Mouse (Mus musculus) gastrocnemius, postnatal 14 days (tissue): ENCODE results near the gene Ano6. TPM values are rescaled to one million over a fixed set of nuclear protein-coding genes. Genes with fewer than 3 reads are reported as not detected.

Source experiments
- DNase-seq: peaks from one replicate; pipeline ENCODE4 v3.0.0; 2021; ENCODE audit warnings: mixed read lengths
- intact Hi-C: fragments of 180-260 bp; cut with DNase I; formaldehyde crosslinking; loops from one replicate; pipeline ENCODE4 v1.15.1; 2025; ENCODE audit warnings: low total_unique reads
- total RNA-seq, 2 experiments: library from RNA; stranded (reverse); gene quantifications; 2 replicates each; pipeline ENCODE4 v1.2.3; 2021

The Ano6 gene
- total RNA-seq, 2 experiments from 2014 or later = 41.5 to 51.9 TPM

DNA sequence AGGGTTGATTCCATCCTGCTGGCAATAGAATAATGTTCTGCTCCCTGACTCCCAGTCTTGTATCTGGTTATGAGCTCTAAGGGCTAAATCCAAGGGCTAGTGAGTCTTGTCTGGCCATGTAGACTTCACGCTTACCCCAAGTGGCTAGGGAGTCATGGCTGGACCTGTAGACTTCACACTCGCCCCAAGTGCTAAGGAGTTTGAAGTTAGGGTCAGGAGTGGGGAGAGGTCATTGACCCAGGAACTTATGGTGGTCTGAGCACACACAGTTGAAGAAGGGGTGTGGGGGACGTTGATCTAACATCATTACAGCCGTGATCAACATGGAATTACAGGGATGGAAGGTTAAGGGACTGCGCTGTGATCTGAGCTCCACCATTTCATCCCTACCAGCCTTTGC lies 79.0 kb downstream of the Ano6 start:
- intact Hi-C loops = no loop called here

GRCm38 (mm10) chr15:95871631-95872030 lies 81.0 kb downstream of the Ano6 start:
- DNase-seq = no peak
- intact Hi-C loops = no loop called here

More for the DNA sequence above, 79.0 kb downstream of the Ano6 start:
- DNase-seq = no peak

GRCm38 (mm10) chr15:95872447-95872846 lies 81.8 kb downstream of the Ano6 start:
- intact Hi-C loops = no loop called here
- DNase-seq = no peak

GRCm38 (mm10) chr15:95873276-95873675 lies 82.6 kb downstream of the Ano6 start:
- intact Hi-C loops = no loop called here

GRCm38 (mm10) chr15:95874216-95874615 lies 83.6 kb downstream of the Ano6 start:
- intact Hi-C loops = no loop called here
- no peak for DNase-seq

More at GRCm38 (mm10) chr15:95873276-95873675, 82.6 kb downstream of the Ano6 start:
- DNase-seq = no peak

DNA sequence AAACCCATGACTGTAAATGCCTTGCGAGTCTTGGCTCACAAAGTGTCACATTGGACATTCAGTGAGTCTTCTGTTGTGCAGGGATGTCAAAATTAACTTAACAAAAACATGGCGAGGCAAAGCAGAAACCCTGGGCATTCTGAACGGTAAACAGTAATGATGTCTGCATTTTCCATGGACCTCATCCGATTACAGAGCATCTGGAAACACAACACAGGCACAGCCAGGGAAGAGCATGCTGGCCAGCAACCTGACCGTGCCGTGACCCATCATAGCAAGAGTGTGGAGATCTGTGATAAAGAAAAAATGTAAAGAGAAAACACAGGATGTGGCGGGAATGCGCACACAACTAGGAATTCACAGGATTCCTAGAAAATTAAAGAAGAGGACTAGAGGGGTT lies 84.1 kb downstream of the Ano6 start:
- intact Hi-C loops = no loop called here
- no peak for DNase-seq

DNA sequence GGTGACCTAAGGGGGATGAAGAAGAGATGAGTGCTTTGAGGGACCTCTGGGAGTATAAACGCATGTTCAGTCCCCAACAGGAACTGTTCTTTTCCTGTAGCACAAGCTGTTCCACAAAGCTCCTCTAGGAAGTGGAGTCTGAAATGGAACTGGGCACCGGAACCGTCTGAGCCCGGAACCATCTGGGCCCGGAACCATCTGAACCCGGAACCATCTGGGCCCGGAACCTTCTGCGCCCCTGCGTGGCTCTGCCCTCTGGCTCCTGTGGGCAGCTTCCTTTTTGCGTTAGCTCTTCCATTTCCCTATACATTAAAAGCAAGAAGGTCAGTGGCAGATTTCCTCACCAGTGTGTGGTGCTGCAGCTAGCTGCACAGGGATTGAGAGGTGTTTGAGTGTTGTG lies 85.3 kb downstream of the Ano6 start:
- DNase-seq = no peak
- intact Hi-C loops = no loop called here

DNA sequence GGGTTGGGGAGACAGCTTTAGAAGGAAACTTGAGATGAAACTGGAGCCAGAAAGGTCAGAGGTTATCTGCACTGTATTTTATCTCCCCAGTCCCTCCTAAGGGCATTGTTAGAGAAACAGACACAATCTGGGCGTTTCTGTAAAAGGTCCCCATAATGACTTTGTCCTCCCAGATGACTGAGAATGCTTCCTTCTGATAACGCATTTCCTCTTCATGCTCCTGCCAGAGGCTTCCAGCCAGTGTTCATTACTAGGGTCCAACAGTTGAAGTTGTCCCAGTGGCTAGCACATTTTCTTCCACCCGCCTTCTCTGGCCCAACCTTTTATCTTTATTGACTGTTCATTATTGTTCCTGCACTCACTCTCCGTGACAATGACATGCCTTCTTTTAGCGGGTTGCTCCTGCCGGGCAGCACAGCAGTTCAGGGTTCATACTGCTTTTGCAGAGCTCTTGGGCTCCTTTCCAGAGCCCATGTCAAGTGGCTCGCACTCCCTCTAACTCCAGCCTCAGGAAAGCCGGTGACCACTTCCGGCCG lies 90.0 kb downstream of the Ano6 start:
- no peak for DNase-seq
- intact Hi-C loops = no loop called here

GRCm38 (mm10) chr15:95882436-95882835 lies 91.8 kb downstream of the Ano6 start:
- intact Hi-C loops = no loop called here
- DNase-seq = no peak

- intact Hi-C loops = no loop called here
- no peak for DNase-seq
Observed at GRCm38 (mm10) chr15:95883559-95883958, 92.9 kb downstream of the Ano6 start.

DNA sequence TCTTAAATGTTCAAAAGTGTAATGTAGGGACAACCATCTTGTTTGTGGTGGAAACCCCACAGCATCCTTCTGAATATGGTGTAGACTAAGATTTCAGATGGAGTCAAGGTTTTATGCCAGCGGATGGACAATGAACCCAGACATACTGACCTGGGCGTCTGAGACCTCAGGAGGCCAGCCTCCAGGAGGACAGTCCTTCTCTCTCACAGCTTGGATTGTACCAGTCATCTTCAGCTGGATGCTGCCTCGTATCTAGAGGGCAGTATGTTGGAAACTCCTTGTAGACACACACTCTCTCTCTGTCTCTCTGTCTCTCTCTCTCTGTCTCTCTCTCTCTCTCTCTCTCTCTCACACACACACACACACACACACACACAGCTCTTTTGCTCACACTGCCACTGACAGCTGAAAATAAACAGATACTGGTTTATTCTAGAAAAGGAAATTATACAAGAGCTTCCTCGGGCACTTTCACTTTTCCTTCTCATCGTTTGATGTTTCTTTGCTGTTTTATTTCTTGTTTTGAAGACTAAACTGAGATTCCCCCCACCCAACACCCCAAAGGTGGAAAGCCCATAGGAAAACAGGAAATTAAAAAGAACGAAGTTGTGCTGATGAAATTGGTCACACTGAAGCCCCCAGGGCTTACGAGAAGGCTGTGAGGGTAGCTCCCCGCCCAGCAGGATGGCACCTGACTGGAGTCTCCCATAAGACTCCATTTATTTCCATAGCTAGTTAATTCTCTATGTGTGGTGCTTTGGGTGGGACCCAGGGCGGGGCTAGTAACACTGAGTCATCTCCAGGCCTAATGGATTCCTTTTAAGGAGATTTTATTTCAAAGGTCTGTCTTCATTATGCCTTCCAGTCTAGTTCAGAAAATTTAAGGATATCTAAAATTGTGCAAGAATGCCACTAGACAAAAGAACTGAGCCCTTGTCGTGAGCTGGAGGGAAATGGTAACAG lies 94.3 kb downstream of the Ano6 start:
- no peak for DNase-seq
- intact Hi-C loops = no loop called here

GRCm38 (mm10) chr15:95885953-95886820 lies 95.5 kb downstream of the Ano6 start:
- intact Hi-C loops = no loop called here

DNA sequence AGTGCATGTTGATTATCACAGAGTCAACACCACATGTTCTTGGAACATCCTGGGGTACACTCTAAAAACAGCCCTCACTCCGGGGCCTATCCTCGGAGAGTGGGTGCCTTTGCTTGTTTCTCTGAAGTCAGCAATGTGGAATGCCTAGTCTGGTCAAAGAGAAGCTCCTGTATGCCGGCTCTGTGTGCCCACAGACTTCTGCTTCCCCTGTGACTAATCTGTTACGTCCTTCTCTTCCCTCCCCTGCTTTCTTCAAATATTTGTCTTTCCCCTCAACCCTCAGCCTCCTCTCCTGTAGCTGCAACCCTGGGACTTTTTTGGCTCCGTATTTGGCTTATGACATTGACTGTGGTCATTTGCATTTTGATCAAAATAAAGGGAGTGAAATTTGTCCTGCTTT lies 96.7 kb downstream of the Ano6 start:
- intact Hi-C loops = no loop called here
- no peak for DNase-seq

More at GRCm38 (mm10) chr15:95885953-95886820, 95.5 kb downstream of the Ano6 start:
- no peak for DNase-seq

DNA sequence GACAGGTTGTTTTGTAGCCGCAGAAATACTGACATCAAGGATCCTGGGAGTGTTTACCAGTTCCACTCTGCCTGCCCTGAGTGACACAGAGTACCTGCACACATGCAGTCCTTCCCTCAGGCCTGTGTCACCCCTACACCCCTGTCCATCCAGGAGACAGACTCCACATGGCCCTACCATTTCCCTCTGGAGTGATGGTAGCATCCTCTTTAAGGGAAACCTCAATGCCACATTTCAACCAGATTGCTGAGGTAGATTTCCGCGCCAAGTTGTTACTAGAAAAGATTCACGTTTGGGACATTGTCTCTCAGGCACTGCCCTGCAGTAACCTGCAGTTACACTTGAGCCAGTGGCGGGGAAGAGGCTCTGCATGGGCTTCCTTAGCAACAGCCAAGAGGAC lies 97.9 kb downstream of the Ano6 start:
- no peak for DNase-seq
- intact Hi-C loops = no loop called here

DNA sequence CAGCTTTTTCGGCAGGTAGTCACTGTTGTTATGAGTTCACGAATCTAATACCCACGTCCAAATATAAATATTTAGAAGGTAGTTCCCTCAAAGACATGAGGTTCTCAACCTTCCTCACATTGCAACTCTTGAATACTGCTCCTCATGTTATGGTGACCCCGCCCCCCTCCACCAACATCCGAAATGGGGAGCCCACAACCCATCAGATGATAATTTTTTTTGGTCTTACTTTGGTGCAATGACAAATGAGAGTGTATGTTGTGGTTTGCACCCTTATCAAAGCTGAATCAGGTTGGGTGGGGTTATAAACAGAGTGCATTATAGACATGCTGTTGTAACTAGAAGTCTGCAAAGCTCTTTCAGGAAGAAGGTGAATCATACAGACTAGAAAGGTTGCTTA lies 99.7 kb downstream of the Ano6 start:
- DNase-seq = no peak
- intact Hi-C loops = no loop called here

GRCm38 (mm10) chr15:95892171-95892570 lies 101.5 kb downstream of the Ano6 start:
- intact Hi-C loops = no loop called here
- no peak for DNase-seq

- intact Hi-C loops = no loop called here
- DNase-seq = no peak
Observed at GRCm38 (mm10) chr15:95892929-95893328, 102.3 kb downstream of the Ano6 start.

DNA sequence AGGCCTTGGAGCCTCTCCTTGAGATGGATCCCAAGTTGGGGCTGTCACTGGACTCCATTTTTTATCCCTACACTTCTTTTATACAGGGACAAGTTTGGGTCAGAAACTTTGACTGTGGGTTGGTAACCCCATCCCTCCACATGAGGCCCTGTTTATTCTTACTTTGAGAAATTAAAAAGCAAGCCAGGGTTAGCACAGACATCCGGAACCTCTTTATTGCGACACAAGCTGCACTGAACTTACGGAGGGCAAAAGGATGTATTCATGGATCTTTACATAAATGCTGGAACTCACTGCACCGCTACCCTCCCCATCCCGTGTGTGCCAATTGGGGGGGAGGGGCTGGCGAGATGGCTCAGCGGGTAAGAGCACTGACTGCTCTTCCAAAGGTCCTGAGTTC lies 105.1 kb downstream of the Ano6 start:
- DNase-seq = no peak
- intact Hi-C loops = no loop called here

GRCm38 (mm10) chr15:95897653-95898052 lies 107.0 kb downstream of the Ano6 start:
- intact Hi-C loops = no loop called here
- DNase-seq = no peak

- DNase-seq = no peak
- intact Hi-C loops = no loop called here
Observed at GRCm38 (mm10) chr15:95898438-95898837, 107.8 kb downstream of the Ano6 start.
